Mouse (Mus musculus): ENCODE measurements at regions not wholly inside any gene's neighbourhood (a gene's known extent, or its start where the extent isn't known, plus 50 kb on each side); places are given as distances from the start of the nearest gene placed in this dataset.

- no peak overlapping the region for H3K9ac ChIP-seq (ENCODE audit: low read depth, low read length)
- H3K9me3 ChIP-seq (ENCODE audit: control insufficient read depth, low read length), result no peaks in the 10 kb centered on the region
- DNase-seq (ENCODE audit: low spot score) (no peak), ATAC-seq (replicated peaks; ENCODE audit: low FRiP score) (no peak)
- H3K27me3 ChIP-seq (replicated peaks; ENCODE audit: control insufficient read depth, insufficient read depth, low read length), result no peaks in the 10 kb centered on the region
- no peaks in the 10 kb centered on the region for H3K36me3 ChIP-seq (ENCODE audit: control insufficient read depth, insufficient read depth, low read length)
- no peaks in the 10 kb centered on the region for H3K4me1 ChIP-seq (replicated peaks; ENCODE audit: control insufficient read depth, insufficient read depth, low read length)
- H3K27ac ChIP-seq (ENCODE audit: low read depth, low read length), result no peak overlapping the region
- H3K4me2 ChIP-seq, result no peak overlapping the region
- H3K4me3 ChIP-seq (ENCODE audit: low read depth, low read length), result no peak overlapping the region
Measured at GRCm38 (mm10) chr3:21149618-21150017, 782.6 kb upstream of the Agtr1b start.

GRCm38 (mm10) chr3:21128821-21129504, 762.0 kb upstream of the Agtr1b start:
- DNase-seq (ENCODE audit: low spot score) (no peak), ATAC-seq (replicated peaks; ENCODE audit: low FRiP score) (no peak)
- Histone ChIP-seq H3K27ac (ENCODE audit: low read depth, low read length) (no peak overlapping the region), H3K9me3 (ENCODE audit: control insufficient read depth, low read length) (no peaks in the 10 kb centered on the region), H3K9ac (ENCODE audit: low read depth, low read length) (no peak overlapping the region), H3K4me1 (replicated peaks; ENCODE audit: control insufficient read depth, insufficient read depth, low read length) (no peaks in the 10 kb centered on the region), H3K27me3 (replicated peaks; ENCODE audit: control insufficient read depth, insufficient read depth, low read length) (no peaks in the 10 kb centered on the region), H3K4me3 (ENCODE audit: low read depth, low read length) (no peak overlapping the region), H3K4me2 (no peak overlapping the region), H3K36me3 (ENCODE audit: control insufficient read depth, insufficient read depth, low read length) (no peaks in the 10 kb centered on the region)
- WGBS, result 83% methylated on average over 1 of the region's 1 CpGs

- Histone ChIP-seq H3K4me3 (ENCODE audit: low read depth, low read length) (no peak overlapping the region), H3K27me3 (replicated peaks; ENCODE audit: control insufficient read depth, insufficient read depth, low read length) (no peaks in the 10 kb centered on the region), H3K36me3 (ENCODE audit: control insufficient read depth, insufficient read depth, low read length) (no peaks in the 10 kb centered on the region), H3K9me3 (ENCODE audit: control insufficient read depth, low read length) (no peaks in the 10 kb centered on the region), H3K9ac (ENCODE audit: low read depth, low read length) (no peak overlapping the region), H3K4me1 (replicated peaks; ENCODE audit: control insufficient read depth, insufficient read depth, low read length) (no peaks in the 10 kb centered on the region), H3K4me2 (no peak overlapping the region), H3K27ac (ENCODE audit: low read depth, low read length) (no peak overlapping the region)
- no peak for ATAC-seq (replicated peaks; ENCODE audit: low FRiP score)
- DNase-seq (ENCODE audit: low spot score), result no peak
Measured at GRCm38 (mm10) chr3:21126191-21126590, 759.2 kb upstream of the Agtr1b start.

DNA sequence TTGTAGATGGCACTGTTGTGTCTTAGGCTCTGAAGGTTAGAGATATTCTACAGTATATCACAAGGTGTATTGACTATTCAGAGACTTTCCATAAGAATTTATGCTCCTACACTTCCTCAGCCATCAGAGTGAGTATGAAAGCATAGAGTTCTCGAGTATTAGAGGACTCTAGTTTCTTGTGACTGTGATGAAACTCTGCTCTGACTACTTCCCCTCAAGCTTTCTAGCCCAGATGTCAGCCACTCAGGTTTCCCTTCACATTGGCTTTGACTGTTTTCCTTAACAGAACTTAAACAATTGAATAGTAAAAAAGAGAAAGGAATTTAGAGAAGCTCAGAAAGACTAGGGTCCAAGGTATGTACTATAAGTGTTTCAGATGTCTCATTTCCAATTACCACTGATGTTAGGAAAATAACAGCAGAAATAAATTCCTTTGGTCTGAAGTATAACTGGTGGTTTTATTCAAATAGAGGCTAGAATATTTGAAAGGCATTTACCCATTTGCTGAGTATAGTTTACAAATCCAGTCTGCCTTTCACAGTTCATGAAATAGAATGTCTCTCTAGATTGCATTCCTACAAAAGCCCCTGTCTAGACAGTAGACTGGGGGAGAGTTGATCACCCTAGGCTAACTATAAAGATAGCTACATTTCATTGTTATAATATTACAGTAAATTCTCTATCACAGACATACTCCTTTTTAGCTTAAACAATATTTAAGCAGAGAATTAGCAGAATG, 751.4 kb upstream of the Agtr1b start:
- H3K4me1 ChIP-seq (replicated peaks; ENCODE audit: control insufficient read depth, insufficient read depth, low read length), result no peaks in the 10 kb centered on the region
- ATAC-seq (replicated peaks; ENCODE audit: low FRiP score) (no peak), DNase-seq (ENCODE audit: low spot score) (no peak)
- H3K4me3 ChIP-seq (ENCODE audit: low read depth, low read length), result no peak overlapping the region
- no peak overlapping the region for H3K9ac ChIP-seq (ENCODE audit: low read depth, low read length)
- no peaks in the 10 kb centered on the region for H3K36me3 ChIP-seq (ENCODE audit: control insufficient read depth, insufficient read depth, low read length)
- no peaks in the 10 kb centered on the region for H3K9me3 ChIP-seq (ENCODE audit: control insufficient read depth, low read length)
- no peak overlapping the region for H3K27ac ChIP-seq (ENCODE audit: low read depth, low read length)
- WGBS, result 54% methylated on average over 1 of the region's 1 CpGs
- no peak overlapping the region for H3K4me2 ChIP-seq
- no peaks in the 10 kb centered on the region for H3K27me3 ChIP-seq (replicated peaks; ENCODE audit: control insufficient read depth, insufficient read depth, low read length)

GRCm38 (mm10) chr3:21111735-21112518, 745.0 kb upstream of the Agtr1b start:
- Histone ChIP-seq H3K4me2 (no peak overlapping the region), H3K9ac (ENCODE audit: low read depth, low read length) (no peak overlapping the region), H3K27ac (ENCODE audit: low read depth, low read length) (no peak overlapping the region), H3K9me3 (ENCODE audit: control insufficient read depth, low read length) (no peaks in the 10 kb centered on the region), H3K27me3 (replicated peaks; ENCODE audit: control insufficient read depth, insufficient read depth, low read length) (no peaks in the 10 kb centered on the region), H3K36me3 (ENCODE audit: control insufficient read depth, insufficient read depth, low read length) (no peaks in the 10 kb centered on the region), H3K4me1 (replicated peaks; ENCODE audit: control insufficient read depth, insufficient read depth, low read length) (no peaks in the 10 kb centered on the region), H3K4me3 (ENCODE audit: low read depth, low read length) (no peak overlapping the region)
- 56% methylated on average over 1 of the region's 1 CpGs for WGBS
- ATAC-seq (replicated peaks; ENCODE audit: low FRiP score) (no peak), DNase-seq (ENCODE audit: low spot score) (no peak)

DNA sequence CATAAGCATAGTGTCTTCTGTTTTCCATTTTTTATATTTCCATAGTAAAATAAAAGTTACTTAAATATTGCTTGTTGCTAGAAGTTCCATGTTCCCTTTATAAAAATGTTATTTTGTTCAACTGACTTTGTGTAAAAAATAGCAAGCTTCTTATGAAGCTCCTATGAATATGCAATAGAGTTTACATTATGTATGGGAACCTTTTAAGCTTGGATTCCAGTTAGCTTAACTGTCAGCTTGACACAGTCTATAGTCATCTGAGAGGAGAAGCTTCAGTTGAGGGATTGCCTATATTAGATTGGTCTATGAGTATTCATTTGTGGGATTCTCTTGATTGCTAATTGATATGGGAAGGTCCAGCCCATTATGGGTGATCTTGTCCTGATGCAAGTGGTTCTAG, 723.2 kb upstream of the Agtr1b start:
- ATAC-seq (replicated peaks; ENCODE audit: low FRiP score) (no peak), DNase-seq (ENCODE audit: low spot score) (no peak)
- Histone ChIP-seq H3K36me3 (ENCODE audit: control insufficient read depth, insufficient read depth, low read length) (no peaks in the 10 kb centered on the region), H3K4me1 (replicated peaks; ENCODE audit: control insufficient read depth, insufficient read depth, low read length) (no peaks in the 10 kb centered on the region), H3K27ac (ENCODE audit: low read depth, low read length) (no peak overlapping the region), H3K4me2 (no peak overlapping the region), H3K9me3 (ENCODE audit: control insufficient read depth, low read length) (no peaks in the 10 kb centered on the region), H3K9ac (ENCODE audit: low read depth, low read length) (no peak overlapping the region), H3K27me3 (replicated peaks; ENCODE audit: control insufficient read depth, insufficient read depth, low read length) (no peaks in the 10 kb centered on the region), H3K4me3 (ENCODE audit: low read depth, low read length) (no peak overlapping the region)

DNA sequence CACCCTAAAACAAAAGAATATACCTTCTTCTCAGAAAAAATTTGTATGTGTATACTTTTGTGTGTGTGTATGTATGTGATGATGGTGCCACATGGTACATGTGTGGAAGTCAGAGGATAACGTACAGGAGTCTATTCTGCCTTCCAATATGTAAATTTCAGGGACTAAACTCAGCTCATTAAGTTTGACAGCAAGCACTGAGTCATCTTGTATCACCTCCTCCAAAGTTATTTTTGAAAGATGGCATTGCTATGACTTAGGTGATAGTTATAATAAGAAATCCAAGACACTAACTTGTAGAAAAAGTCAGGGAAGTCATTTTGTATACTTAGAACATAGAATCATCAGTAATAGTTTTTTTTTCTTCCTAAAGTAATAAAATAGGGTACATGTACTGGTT, 719.4 kb upstream of the Agtr1b start:
- no peaks in the 10 kb centered on the region for H3K9me3 ChIP-seq (ENCODE audit: control insufficient read depth, low read length)
- ATAC-seq (replicated peaks; ENCODE audit: low FRiP score), result no peak
- no peak overlapping the region for H3K4me2 ChIP-seq
- no peaks in the 10 kb centered on the region for H3K4me1 ChIP-seq (replicated peaks; ENCODE audit: control insufficient read depth, insufficient read depth, low read length)
- H3K27me3 ChIP-seq (replicated peaks; ENCODE audit: control insufficient read depth, insufficient read depth, low read length), result no peaks in the 10 kb centered on the region
- no peak for DNase-seq (ENCODE audit: low spot score)
- H3K4me3 ChIP-seq (ENCODE audit: low read depth, low read length), result no peak overlapping the region
- no peak overlapping the region for H3K9ac ChIP-seq (ENCODE audit: low read depth, low read length)
- no peak overlapping the region for H3K27ac ChIP-seq (ENCODE audit: low read depth, low read length)
- no peaks in the 10 kb centered on the region for H3K36me3 ChIP-seq (ENCODE audit: control insufficient read depth, insufficient read depth, low read length)
- WGBS, result 73% methylated on average over 1 of the region's 1 CpGs

GRCm38 (mm10) chr3:21077548-21077947, 710.6 kb upstream of the Agtr1b start:
- H3K4me1 ChIP-seq (replicated peaks; ENCODE audit: control insufficient read depth, insufficient read depth, low read length), result no peaks in the 10 kb centered on the region
- no peaks in the 10 kb centered on the region for H3K27me3 ChIP-seq (replicated peaks; ENCODE audit: control insufficient read depth, insufficient read depth, low read length)
- H3K9ac ChIP-seq (ENCODE audit: low read depth, low read length), result no peak overlapping the region
- ATAC-seq (replicated peaks; ENCODE audit: low FRiP score) (no peak), DNase-seq (ENCODE audit: low spot score) (no peak)
- no peak overlapping the region for H3K27ac ChIP-seq (ENCODE audit: low read depth, low read length)
- H3K4me3 ChIP-seq (ENCODE audit: low read depth, low read length), result no peak overlapping the region
- no peaks in the 10 kb centered on the region for H3K9me3 ChIP-seq (ENCODE audit: control insufficient read depth, low read length)
- no peaks in the 10 kb centered on the region for H3K36me3 ChIP-seq (ENCODE audit: control insufficient read depth, insufficient read depth, low read length)
- no peak overlapping the region for H3K4me2 ChIP-seq
- WGBS, result 47% methylated on average over 2 of the region's 2 CpGs
